Mouse (Mus musculus) adipose tissue, adult 10 weeks (tissue): ENCODE measurements around the gene Ppard. TPM values are rescaled to one million over a fixed set of nuclear protein-coding genes. Genes with fewer than 3 reads are reported as not detected.

ENCODE experiments used
- polyA plus RNA-seq: library from polyadenylated mRNA; stranded (reverse); fragments of 350-450 nt; fragmentation: Illumina TruSeq; extraction: RNeasy Lipid Tissue Mini Kit (QIAGEN cat#74804); gene quantifications from one replicate; pipeline ENCODE4 v1.2.3, GENCODE M21; 2014; ENCODE audit warnings: low read depth, low replicate concordance

Gene Ppard
- polyA plus RNA-seq: 33.6 TPM

GRCm38 (mm10) chr17:28232475-28233060 lies at the start of gene Ppard:
Gene Ppard, plus strand, starts transcription at chr17:28232700.

GRCm38 (mm10) chr17:28207591-28208313 lies 24.7 kb upstream of the Ppard start, which contains the start of gene Def6:
Gene Def6, plus strand, starts transcription at chr17:28207778.

GRCm38 (mm10) chr17:28313212-28313879 lies 80.8 kb downstream of the Ppard start, which contains the start of gene Fance:
Gene Fance, plus strand, starts transcription at chr17:28313519.

GRCm38 (mm10) chr17:28328366-28328928 lies 95.9 kb downstream of the Ppard start, which contains the start of gene Rpl10a:
Gene Rpl10a, plus strand, starts transcription at chr17:28328471.

GRCm38 (mm10) chr17:28350466-28351352 lies 118.2 kb downstream of the Ppard start, which contains the start of gene Tead3:
Gene Tead3, minus strand, starts transcription at chr17:28350817.

Other genes starting within 250 kb of the Ppard start
- gene Tcp11, start 152.1 kb upstream of the Ppard start, polyA plus RNA-seq: 61.6 TPM
- 2.4 TPM for gene Scube3, start 90.6 kb upstream of the Ppard start, polyA plus RNA-seq
- gene Zfp523, start 55.6 kb upstream of the Ppard start, polyA plus RNA-seq: 56.6 TPM
- gene Def6, start 24.9 kb upstream of the Ppard start, polyA plus RNA-seq: 10.4 TPM
- 22.9 TPM for gene Fance, start 80.8 kb downstream of the Ppard start, polyA plus RNA-seq
- gene Rpl10a, start 95.8 kb downstream of the Ppard start, polyA plus RNA-seq: 938 TPM
- 20.9 TPM for gene Tead3, start 118.1 kb downstream of the Ppard start, polyA plus RNA-seq
- gene Tulp1, start 132.5 kb downstream of the Ppard start, polyA plus RNA-seq: 0.57 TPM